Mouse (Mus musculus): ENCODE measurements at regions not wholly inside any gene's neighbourhood (a gene's known extent, or its start where the extent isn't known, plus 50 kb on each side); places are given as distances from the start of the nearest gene placed in this dataset.

DNA sequence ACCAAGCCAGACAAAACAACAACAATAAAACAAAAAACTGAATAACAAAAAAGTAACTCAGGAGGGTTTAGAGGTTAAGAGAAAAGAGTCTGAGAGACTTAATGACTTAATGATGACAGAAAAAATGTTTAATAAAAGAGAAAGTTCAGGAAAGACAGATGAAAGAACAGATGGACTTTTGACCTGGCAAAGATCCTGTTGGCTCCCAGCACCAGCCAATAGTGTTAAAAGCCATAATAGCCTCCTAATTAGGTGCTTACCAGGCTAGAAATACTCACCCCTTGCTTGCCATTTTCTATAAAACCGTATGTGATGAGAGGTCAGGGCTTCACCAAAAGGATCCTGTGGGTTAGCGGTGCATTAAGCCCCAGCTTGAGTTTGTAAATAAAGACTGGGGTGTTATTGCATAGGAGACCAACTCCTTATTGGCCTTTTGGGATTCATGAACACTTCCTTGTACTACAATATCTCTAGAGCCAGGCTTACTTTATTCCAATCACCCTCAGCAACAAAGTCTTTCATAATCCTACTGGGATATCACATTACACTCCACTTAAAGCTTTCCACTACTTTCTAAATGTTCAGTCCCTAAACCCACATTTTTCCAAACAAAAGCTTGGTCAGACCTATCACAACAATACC, 282.1 kb upstream of the Rasa1 start:
- Histone ChIP-seq H3K9me3 (ENCODE audit: control insufficient read depth, insufficient read depth, low read depth, low read length) (no peaks in the 10 kb centered on the region), H3K9ac (ENCODE audit: insufficient read depth, low read depth, low read length, poor library complexity, severe bottlenecking) (no peak overlapping the region), H3K27ac (ENCODE audit: insufficient read depth, low read depth, low read length, poor library complexity, severe bottlenecking) (no peak overlapping the region), H3K36me3 (ENCODE audit: control insufficient read depth, insufficient read depth, low read length, poor library complexity, severe bottlenecking) (no peaks in the 10 kb centered on the region), H3K4me1 (ENCODE audit: control insufficient read depth in 2 of 2, insufficient read depth in 2 of 2, low read length in 2 of 2, poor library complexity in 1 of 2) (no peaks in the 10 kb centered on the region), H3K4me3 (ENCODE audit: insufficient read depth in 1 of 2, low read depth in 1 of 2, low read length in 2 of 2, poor library complexity in 1 of 2, severe bottlenecking in 1 of 2) (no peak overlapping the region)
- TF ChIP-seq ZC3H11A (IDR thresholded peaks at IDR 0.05; ENCODE audit: borderline replicate concordance, low read depth, low read length) (no peak), CHD2 (IDR thresholded peaks at IDR 0.05; ENCODE audit: low read depth, low read length) (no peak), HCFC1 (IDR thresholded peaks at IDR 0.05; ENCODE audit: borderline replicate concordance, insufficient read depth, low read length) (no peak), MAFK (IDR thresholded peaks at IDR 0.05; ENCODE audit: insufficient read depth, low read depth, low read length) (no peak), ZNF384 (IDR thresholded peaks at IDR 0.05; ENCODE audit: low read depth, low read length) (no peak)
- in situ Hi-C loops (cut with MboI; ENCODE audit: low sequenced_read_pairs in 2 of 2, unreplicated experiment in 2 of 2): no loop called here
- no peak for DNase-seq (ENCODE audit: low read depth, low spot score)

DNA sequence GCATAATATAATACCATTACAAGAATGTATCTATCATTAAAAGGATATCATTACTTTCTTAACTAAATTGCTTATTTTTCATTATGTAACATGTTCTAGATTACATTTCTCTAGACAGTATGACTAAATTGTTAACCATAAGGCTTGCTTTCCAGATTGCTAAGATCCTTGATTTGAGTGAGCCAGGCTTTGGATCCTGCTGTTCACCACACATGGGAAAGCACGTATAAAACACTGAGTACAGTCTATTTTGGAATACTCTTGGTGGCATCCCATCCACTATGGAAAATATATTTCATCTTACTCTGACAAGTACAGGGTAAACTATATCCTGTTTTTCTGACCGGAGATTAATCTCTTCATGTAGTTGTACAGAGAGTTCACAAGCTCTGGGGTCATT, 268.9 kb upstream of the Rasa1 start:
- no peaks in the 10 kb centered on the region for H3K4me1 ChIP-seq (ENCODE audit: control insufficient read depth in 2 of 2, insufficient read depth in 2 of 2, low read length in 2 of 2, poor library complexity in 1 of 2)
- no peak overlapping the region for H3K27ac ChIP-seq (ENCODE audit: insufficient read depth, low read depth, low read length, poor library complexity, severe bottlenecking)
- DNase-seq (ENCODE audit: low read depth, low spot score): no peak
- no peak overlapping the region for H3K4me3 ChIP-seq (ENCODE audit: insufficient read depth in 1 of 2, low read depth in 1 of 2, low read length in 2 of 2, poor library complexity in 1 of 2, severe bottlenecking in 1 of 2)
- H3K9me3 ChIP-seq (ENCODE audit: control insufficient read depth, insufficient read depth, low read depth, low read length): no peaks in the 10 kb centered on the region
- H3K9ac ChIP-seq (ENCODE audit: insufficient read depth, low read depth, low read length, poor library complexity, severe bottlenecking): no peak overlapping the region
- no peaks in the 10 kb centered on the region for H3K36me3 ChIP-seq (ENCODE audit: control insufficient read depth, insufficient read depth, low read length, poor library complexity, severe bottlenecking)
- in situ Hi-C loops (cut with MboI; ENCODE audit: low sequenced_read_pairs in 2 of 2, unreplicated experiment in 2 of 2): no loop called here
- TF ChIP-seq ZC3H11A (IDR thresholded peaks at IDR 0.05; ENCODE audit: borderline replicate concordance, low read depth, low read length) (no peak), MAFK (IDR thresholded peaks at IDR 0.05; ENCODE audit: insufficient read depth, low read depth, low read length) (no peak), ZNF384 (IDR thresholded peaks at IDR 0.05; ENCODE audit: low read depth, low read length) (no peak), CHD2 (IDR thresholded peaks at IDR 0.05; ENCODE audit: low read depth, low read length) (no peak), HCFC1 (IDR thresholded peaks at IDR 0.05; ENCODE audit: borderline replicate concordance, insufficient read depth, low read length) (no peak)

DNA sequence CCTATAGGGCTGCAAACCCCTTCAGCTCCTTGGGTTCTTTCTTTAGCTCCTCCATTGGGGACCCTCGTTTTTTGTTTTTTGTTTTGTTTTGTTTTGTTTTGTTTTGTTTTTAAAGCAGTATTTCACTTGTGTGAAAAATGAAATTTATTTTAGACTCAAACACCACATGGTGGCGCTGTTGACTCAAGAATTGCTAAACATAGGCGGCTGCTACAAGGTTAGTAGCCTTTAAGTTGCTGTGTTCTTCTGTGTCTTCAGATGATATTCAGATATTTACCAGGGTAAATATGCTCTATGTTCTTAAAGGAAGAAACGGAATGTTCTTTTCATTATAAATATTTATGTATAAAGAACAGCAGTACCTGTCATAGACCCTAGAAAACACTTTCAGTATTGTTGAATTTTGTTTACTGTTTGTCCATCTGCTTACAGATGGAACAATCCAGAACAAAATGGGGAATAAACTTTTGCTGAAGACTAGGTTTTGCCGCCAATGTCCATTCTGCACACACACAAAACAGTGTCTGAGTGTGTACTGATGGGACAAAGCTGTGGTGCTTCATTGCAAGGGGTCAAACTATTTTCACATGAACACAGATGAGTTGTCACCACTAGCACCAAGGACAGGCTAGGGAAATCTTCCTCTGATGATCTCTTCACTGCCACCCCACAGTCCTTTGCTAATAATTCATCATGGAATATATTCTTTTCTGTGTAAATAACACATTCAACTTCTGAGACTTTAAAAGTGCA, 267.3 kb upstream of the Rasa1 start:
- Histone ChIP-seq H3K4me1 (ENCODE audit: control insufficient read depth in 2 of 2, insufficient read depth in 2 of 2, low read length in 2 of 2, poor library complexity in 1 of 2) (no peaks in the 10 kb centered on the region), H3K27ac (ENCODE audit: insufficient read depth, low read depth, low read length, poor library complexity, severe bottlenecking) (no peak overlapping the region), H3K9ac (ENCODE audit: insufficient read depth, low read depth, low read length, poor library complexity, severe bottlenecking) (no peak overlapping the region), H3K4me3 (ENCODE audit: insufficient read depth in 1 of 2, low read depth in 1 of 2, low read length in 2 of 2, poor library complexity in 1 of 2, severe bottlenecking in 1 of 2) (no peak overlapping the region), H3K36me3 (ENCODE audit: control insufficient read depth, insufficient read depth, low read length, poor library complexity, severe bottlenecking) (no peaks in the 10 kb centered on the region), H3K9me3 (ENCODE audit: control insufficient read depth, insufficient read depth, low read depth, low read length) (no peaks in the 10 kb centered on the region)
- peak; percentile 40 for DNase-seq (ENCODE audit: low read depth, low spot score)
- no peak for TF ChIP-seq MAFK (IDR thresholded peaks at IDR 0.05; ENCODE audit: insufficient read depth, low read depth, low read length)
- peak; percentile 67; the same call in 1 of the 2 replicates for TF ChIP-seq ZC3H11A (IDR thresholded peaks at IDR 0.05; ENCODE audit: borderline replicate concordance, low read depth, low read length)
- in situ Hi-C loops (cut with MboI; ENCODE audit: low sequenced_read_pairs in 2 of 2, unreplicated experiment in 2 of 2): no loop called here

DNA sequence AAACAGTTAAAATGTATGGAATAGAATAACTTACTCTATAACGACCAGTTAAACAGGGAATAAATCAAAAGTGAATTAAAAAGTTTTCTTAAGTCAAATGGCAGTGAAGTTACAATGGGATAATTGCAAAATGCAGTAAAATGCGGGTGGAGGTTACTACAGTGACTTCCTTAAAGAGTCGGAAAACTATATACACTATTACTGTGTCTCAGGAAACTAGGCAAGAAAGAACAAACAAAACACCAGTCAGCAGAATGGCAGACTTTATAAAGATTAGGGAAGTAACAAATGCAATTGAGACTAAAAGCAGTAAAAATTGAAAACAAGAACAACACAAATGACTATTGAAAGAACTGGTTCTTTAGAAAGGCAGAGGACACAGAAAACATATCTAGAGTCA, 264.1 kb upstream of the Rasa1 start:
- Histone ChIP-seq H3K9me3 (ENCODE audit: control insufficient read depth, insufficient read depth, low read depth, low read length) (no peaks in the 10 kb centered on the region), H3K4me1 (ENCODE audit: control insufficient read depth in 2 of 2, insufficient read depth in 2 of 2, low read length in 2 of 2, poor library complexity in 1 of 2) (no peaks in the 10 kb centered on the region), H3K4me3 (ENCODE audit: insufficient read depth in 1 of 2, low read depth in 1 of 2, low read length in 2 of 2, poor library complexity in 1 of 2, severe bottlenecking in 1 of 2) (no peak overlapping the region), H3K36me3 (ENCODE audit: control insufficient read depth, insufficient read depth, low read length, poor library complexity, severe bottlenecking) (no peaks in the 10 kb centered on the region), H3K27ac (ENCODE audit: insufficient read depth, low read depth, low read length, poor library complexity, severe bottlenecking) (no peak overlapping the region), H3K9ac (ENCODE audit: insufficient read depth, low read depth, low read length, poor library complexity, severe bottlenecking) (no peak overlapping the region)
- no peak for TF ChIP-seq HCFC1 (IDR thresholded peaks at IDR 0.05; ENCODE audit: borderline replicate concordance, insufficient read depth, low read length)
- no peak for TF ChIP-seq ZC3H11A (IDR thresholded peaks at IDR 0.05; ENCODE audit: borderline replicate concordance, low read depth, low read length)
- no peak for TF ChIP-seq ZNF384 (IDR thresholded peaks at IDR 0.05; ENCODE audit: low read depth, low read length)
- TF ChIP-seq CHD2 (IDR thresholded peaks at IDR 0.05; ENCODE audit: low read depth, low read length): no peak
- TF ChIP-seq MAFK (IDR thresholded peaks at IDR 0.05; ENCODE audit: insufficient read depth, low read depth, low read length): no peak
- no peak for DNase-seq (ENCODE audit: low read depth, low spot score)
- in situ Hi-C loops (cut with MboI; ENCODE audit: low sequenced_read_pairs in 2 of 2, unreplicated experiment in 2 of 2): no loop called here
